Mouse (Mus musculus) adipocyte (in vitro differentiated cells): Measurements from ENCODE around the gene Cpeb4.
A peak's percentile ranks its signal among the peaks of the same experiment; 100 is the strongest.

ENCODE experiments used
- DNase-seq: peaks from one replicate; pipeline ENCODE4 v3.0.0-alpha.2; 2016; ENCODE audit warnings: low spot score

Cpeb4 gene

GRCm38 (mm10) chr11:31846771-31847468 lies 25.1 kb upstream of the Cpeb4 start:
- no peak for DNase-seq

- no peak for DNase-seq
These were observed 24.6 kb upstream of the Cpeb4 start for GRCm38 (mm10) chr11:31847469-31847805.

- no peak for DNase-seq
These were observed 23.3 kb upstream of the Cpeb4 start for GRCm38 (mm10) chr11:31848725-31849124.

- DNase-seq, result no peak
These were observed 21.7 kb upstream of the Cpeb4 start for GRCm38 (mm10) chr11:31850156-31850775.

- peak; percentile 80 for DNase-seq
These were observed 21.0 kb upstream of the Cpeb4 start for GRCm38 (mm10) chr11:31850995-31851394.

- DNase-seq, result no peak
These were observed 20.1 kb upstream of the Cpeb4 start for GRCm38 (mm10) chr11:31851702-31852560.

- no peak for DNase-seq
These were observed 17.1 kb upstream of the Cpeb4 start for GRCm38 (mm10) chr11:31854955-31855354.

GRCm38 (mm10) chr11:31857479-31857878 lies 14.5 kb upstream of the Cpeb4 start:
- DNase-seq, result no peak

GRCm38 (mm10) chr11:31861149-31861890 lies 10.7 kb upstream of the Cpeb4 start:
- DNase-seq, result peak; percentile 44

- DNase-seq, result no peak
These were observed 4.0 kb upstream of the Cpeb4 start for GRCm38 (mm10) chr11:31867976-31868375.

GRCm38 (mm10) chr11:31870285-31871010 lies 1.6 kb upstream of the Cpeb4 start:
- peak; percentile 99 for DNase-seq

- peak; percentile 49 for DNase-seq
These were observed 873 bp upstream of the Cpeb4 start for GRCm38 (mm10) chr11:31871135-31871541.

GRCm38 (mm10) chr11:31872546-31873261 lies 693 bp downstream of the Cpeb4 start:
- DNase-seq, result peak; percentile 36

GRCm38 (mm10) chr11:31874071-31874470 lies 2.1 kb downstream of the Cpeb4 start:
- no peak for DNase-seq

GRCm38 (mm10) chr11:31883671-31884070 lies 11.7 kb downstream of the Cpeb4 start:
- no peak for DNase-seq

GRCm38 (mm10) chr11:31885765-31886164 lies 13.8 kb downstream of the Cpeb4 start:
- DNase-seq, result no peak

GRCm38 (mm10) chr11:31888229-31888628 lies 16.2 kb downstream of the Cpeb4 start:
- no peak for DNase-seq

GRCm38 (mm10) chr11:31892152-31892551 lies 20.1 kb downstream of the Cpeb4 start:
- no peak for DNase-seq

GRCm38 (mm10) chr11:31893639-31894038 lies 21.6 kb downstream of the Cpeb4 start:
- no peak for DNase-seq

GRCm38 (mm10) chr11:31896065-31896792 lies 24.2 kb downstream of the Cpeb4 start:
- no peak for DNase-seq
